Mouse (Mus musculus) G1E-ER4 (cell line): Measurements from ENCODE around the gene Cdkal1. TPM values are rescaled to one million over a fixed set of nuclear protein-coding genes. Genes with fewer than 3 reads are reported as not detected.
A peak's percentile ranks its signal among the peaks of the same experiment; 100 is the strongest.

Experiments
- GATA1 ChIP-seq: IDR thresholded peaks from one replicate; pipeline ENCODE4 v1.8.0; 2012; ENCODE audit warnings: low read length, inconsistent platforms
- polyA plus RNA-seq: library from polyadenylated mRNA; stranded (reverse); fragments of >175 nt; gene quantifications from 2 replicates; pipeline ENCODE4 v1.2.3, GENCODE M21; 2012

The Cdkal1 gene
- 0.64 and 0.70 TPM in 2 replicates for polyA plus RNA-seq

- no peak for TF ChIP-seq GATA1
These were observed at the start of gene Cdkal1 for GRCm38 (mm10) chr13:29855281-29856031. Gene Cdkal1, minus strand, starts transcription at chr13:29855674.

GRCm38 (mm10) chr13:29903341-29903740, 47.9 kb upstream of the Cdkal1 start:
- no peak for TF ChIP-seq GATA1

DNA sequence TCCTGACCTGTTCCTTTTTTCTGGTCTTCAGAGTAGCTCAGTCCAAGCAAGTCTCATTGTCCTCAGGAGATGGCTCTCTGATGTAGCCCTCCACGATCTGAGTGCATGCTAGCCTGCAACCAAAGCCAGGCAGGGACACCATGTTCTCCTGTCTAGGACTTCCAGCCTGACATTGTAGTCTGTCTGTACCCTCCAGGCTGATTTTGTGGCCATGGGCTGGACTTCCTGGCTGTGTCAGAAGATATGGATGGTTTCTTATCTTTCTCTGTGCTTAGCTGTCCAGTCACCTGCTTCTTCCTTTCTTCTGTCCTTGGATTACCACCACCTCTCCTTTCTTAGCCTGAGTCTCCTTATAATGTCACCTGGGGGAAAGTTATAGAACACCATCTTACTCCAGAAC, 47.2 kb upstream of the Cdkal1 start:
- no peak for TF ChIP-seq GATA1

DNA sequence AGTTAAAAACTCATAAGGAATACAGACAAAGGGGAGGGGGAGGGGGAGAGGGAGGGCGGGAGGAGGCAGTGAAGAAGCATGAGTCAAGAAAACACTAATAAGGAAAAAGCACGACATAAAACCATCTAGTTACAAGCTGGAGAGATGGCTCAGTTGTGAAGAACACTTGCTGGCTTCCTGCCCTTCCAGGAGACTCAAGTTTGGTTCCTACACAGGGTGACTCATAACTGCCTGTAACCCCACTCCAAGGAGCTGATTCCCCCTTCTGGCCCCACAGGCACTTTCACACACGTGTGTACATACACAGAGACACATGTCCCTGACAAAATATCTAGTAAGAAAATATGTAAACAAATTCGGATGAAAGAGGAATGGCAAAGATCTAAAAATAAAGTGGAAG, 46.2 kb upstream of the Cdkal1 start:
- no peak for TF ChIP-seq GATA1

DNA sequence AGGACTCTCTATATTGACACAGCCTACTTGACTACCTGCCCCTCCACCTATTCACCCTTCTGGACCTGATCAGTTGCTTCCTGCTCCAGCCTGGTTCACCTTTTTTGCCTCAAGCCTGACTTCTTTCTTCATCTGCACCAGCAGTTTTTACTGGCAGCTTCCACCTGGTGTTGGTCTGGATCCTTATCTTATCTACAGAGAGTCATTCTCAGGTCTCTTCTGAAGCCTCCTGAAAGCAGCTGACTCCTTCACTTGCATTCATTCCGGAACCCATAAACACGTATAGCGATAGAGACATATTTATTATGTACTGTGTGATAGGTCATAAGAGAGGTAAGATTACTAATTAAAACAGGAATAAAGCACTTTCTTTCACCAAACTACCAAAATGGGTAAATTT, 11.3 kb upstream of the Cdkal1 start:
- TF ChIP-seq GATA1, result no peak

- no peak for TF ChIP-seq GATA1
These were observed 8.9 kb upstream of the Cdkal1 start for GRCm38 (mm10) chr13:29864331-29864730.

DNA sequence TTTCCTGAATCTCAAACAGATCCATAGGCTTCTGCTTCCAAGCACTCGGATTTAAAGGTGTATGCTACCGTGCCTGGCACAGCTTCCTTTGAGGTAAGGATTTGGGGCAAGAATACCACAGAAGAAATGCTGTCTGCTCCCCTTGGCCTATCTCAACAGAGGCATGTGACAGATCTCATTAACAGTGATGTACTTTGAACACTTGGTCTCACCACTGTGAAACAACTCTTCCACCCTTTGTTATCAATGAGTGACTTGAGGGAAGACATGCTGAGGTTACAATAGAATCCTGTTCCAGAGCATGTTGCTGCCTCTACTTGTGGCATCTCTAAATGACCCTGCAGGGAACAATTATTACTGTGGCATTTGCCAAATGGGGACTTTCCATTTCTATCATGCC, 4.6 kb upstream of the Cdkal1 start:
- no peak for TF ChIP-seq GATA1

- TF ChIP-seq GATA1, result no peak
These were observed 2.0 kb upstream of the Cdkal1 start for GRCm38 (mm10) chr13:29857436-29857835.

DNA sequence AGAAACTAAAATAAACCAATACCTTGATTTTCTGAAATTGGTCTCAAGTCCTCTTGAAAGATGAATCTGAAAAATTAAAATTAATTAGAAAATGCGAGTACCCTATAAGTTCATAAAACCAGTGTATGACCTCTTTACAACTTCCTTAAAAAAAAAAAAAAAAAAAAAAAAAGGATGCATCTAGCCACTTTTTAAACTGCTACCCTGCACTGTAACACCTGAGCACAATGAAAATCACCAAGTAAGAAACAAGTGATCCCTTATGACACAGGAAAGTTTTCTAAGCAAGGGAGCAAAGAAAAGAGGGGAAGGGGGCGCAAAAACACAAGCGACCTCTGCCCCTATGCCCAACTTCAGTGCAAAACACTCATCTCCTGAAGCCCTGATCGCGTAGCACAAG, 598 bp downstream of the Cdkal1 start:
- no peak for TF ChIP-seq GATA1

GRCm38 (mm10) chr13:29838409-29839047, 16.9 kb downstream of the Cdkal1 start:
- TF ChIP-seq GATA1, result no peak

DNA sequence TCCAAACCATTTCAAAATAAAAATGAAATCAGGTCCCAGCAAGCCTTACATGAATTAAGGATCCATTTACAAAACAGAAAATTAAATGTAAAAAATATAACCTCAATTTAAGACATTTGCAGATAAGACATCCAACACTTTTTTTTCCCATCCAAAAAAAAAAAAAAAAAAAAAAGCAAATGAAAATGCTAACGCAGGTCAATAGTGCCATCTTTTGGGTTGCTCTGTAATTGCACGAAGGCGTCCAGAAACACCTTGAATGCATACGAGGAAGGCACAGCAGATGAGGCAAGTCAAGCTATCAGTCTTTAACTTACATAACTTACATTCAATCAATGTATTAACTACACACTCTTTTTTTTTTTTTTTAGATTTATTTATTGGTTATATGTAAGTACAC, 20.3 kb downstream of the Cdkal1 start:
- no peak for TF ChIP-seq GATA1

GRCm38 (mm10) chr13:29833751-29834150, 21.7 kb downstream of the Cdkal1 start:
- TF ChIP-seq GATA1, result no peak

DNA sequence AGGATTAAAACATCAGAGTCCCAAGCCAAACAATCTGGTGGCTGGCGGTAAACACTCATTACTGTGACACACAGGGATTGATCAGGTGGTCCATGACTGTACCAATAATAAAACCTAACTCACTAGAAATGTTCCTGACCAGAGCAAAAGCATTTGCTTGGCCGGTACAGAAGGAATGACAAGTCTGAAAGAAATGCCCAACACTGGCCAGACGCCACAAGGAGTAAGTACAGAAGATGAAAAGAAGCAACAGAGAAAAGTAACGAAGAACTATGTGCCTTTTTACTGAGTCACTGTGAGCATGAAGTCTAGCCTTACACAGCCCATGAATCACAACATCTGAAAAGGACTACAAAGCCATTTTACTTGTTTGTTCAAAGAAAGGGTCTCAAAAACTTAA, 24.3 kb downstream of the Cdkal1 start:
- TF ChIP-seq GATA1, result no peak

- no peak for TF ChIP-seq GATA1
These were observed 27.4 kb downstream of the Cdkal1 start for GRCm38 (mm10) chr13:29828032-29828431.

GRCm38 (mm10) chr13:29826469-29826868, 29.0 kb downstream of the Cdkal1 start:
- peak; percentile 75 for TF ChIP-seq GATA1

- no peak for TF ChIP-seq GATA1
These were observed 29.4 kb downstream of the Cdkal1 start for GRCm38 (mm10) chr13:29826041-29826440.

- TF ChIP-seq GATA1, result no peak
These were observed 30.7 kb downstream of the Cdkal1 start for GRCm38 (mm10) chr13:29824797-29825196.
